In the genomic region with DNA sequence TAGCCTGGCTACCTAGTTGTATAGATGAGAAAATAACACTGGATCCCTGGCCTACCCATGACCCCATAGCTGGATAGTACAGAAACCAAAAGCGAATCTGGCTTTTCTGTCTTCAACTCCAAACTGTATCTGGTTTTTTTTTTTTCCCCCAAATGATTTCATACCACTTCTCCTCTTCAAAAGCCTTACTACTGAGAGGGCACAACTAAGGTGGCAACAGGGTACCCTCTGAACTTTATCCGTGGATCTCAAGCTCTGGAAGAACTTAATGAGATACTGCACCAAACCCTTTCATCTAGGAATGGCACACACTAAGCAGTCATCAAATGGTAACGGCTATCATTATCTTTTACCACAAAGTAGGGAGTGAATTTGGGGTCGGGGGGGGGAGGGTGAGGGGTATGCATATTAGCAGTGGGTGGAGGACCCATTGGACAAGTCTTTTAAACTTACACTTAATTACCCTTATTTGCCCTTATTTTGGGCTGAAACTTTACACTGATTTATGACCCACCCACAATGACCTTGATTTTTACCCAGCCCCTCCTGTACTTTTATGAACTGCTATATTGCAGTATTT, we compare ENCODE assay signal across 7 mouse cellular contexts. TPM values are rescaled to one million over a fixed set of nuclear protein-coding genes. Genes with fewer than 3 reads are reported as not detected.
DNase-seq lines count a peak whose midpoint lies in the region; ATAC-seq and TF ChIP-seq lines count a peak whose summit lies in the region.

No protein-coding gene starts in this region.

- no peaks in the 10 kb centered on the region; the same call in none of the 2 replicates for H3K4me1 ChIP-seq in spleen, adult 2 months (ENCODE audit: control insufficient read depth, insufficient read depth, insufficient read length)
- peaks cover 13% of the 10 kb centered on the region for H3K4me1 ChIP-seq in forebrain, embryonic 12.5 days
- peaks cover 10% of the 10 kb centered on the region for H3K4me1 ChIP-seq in limb, embryonic 14.5 days (ENCODE audit: control insufficient read depth, insufficient read depth, low read length)
- H3K4me1 ChIP-seq in stomach, postnatal 0 days (replicated peaks; ENCODE audit: control insufficient read depth, insufficient read depth), result 0 out of 2 replicates have a peak, but pooled peaks cover 3% of the 10 kb centered on the region

- intact Hi-C loops in left cerebral cortex, postnatal 4 days (cut with DNase I), result loop anchor here (5.0 kb wide), 1 partner anchor 74 kb away; no protein-coding TSS in a partner anchor

- TF ChIP-seq CTCF in spleen, adult 2 months (IDR thresholded peaks at IDR 0.05; ENCODE audit: extremely low read depth, insufficient read depth, insufficient read length, insufficient replicate concordance), result no peak
- no peak for TF ChIP-seq CTCF in stomach, postnatal 0 days (IDR thresholded peaks at IDR 0.05; ENCODE audit: low read depth)

- no peak for TF ChIP-seq POLR2A in spleen, adult 2 months (IDR thresholded peaks at IDR 0.05; ENCODE audit: low read depth, low read length)
- TF ChIP-seq POLR2A in limb, embryonic 14.5 days (IDR thresholded peaks at IDR 0.05; ENCODE audit: borderline replicate concordance, extremely low read depth, insufficient read depth, insufficient read length), result no peak

- H3K9me3 ChIP-seq in forebrain, embryonic 12.5 days, result no peaks in the 10 kb centered on the region
- H3K9me3 ChIP-seq in limb, embryonic 14.5 days (ENCODE audit: control insufficient read depth, low read length), result no peaks in the 10 kb centered on the region
- H3K9me3 ChIP-seq in stomach, postnatal 0 days (ENCODE audit: control insufficient read depth, low read length), result no peaks in the 10 kb centered on the region

- DNase-seq in spleen, adult 2 months (ENCODE audit: low read depth in 1 of 2, low spot score in 2 of 2), result no peak
- no peak for DNase-seq in spleen, adult 18-20 months
- no peak for DNase-seq in limb, embryonic 14.5 days (ENCODE audit: low spot score)
- DNase-seq in stomach, postnatal 0 days (ENCODE audit: low spot score), result no peak
- no peak for DNase-seq in frontal cortex, postnatal 25 days (ENCODE audit: low spot score in 2 of 2)
- DNase-seq in left cerebral cortex, postnatal 4 days, result no peak

- H3K27me3 ChIP-seq in spleen, adult 2 months (ENCODE audit: control insufficient read depth, insufficient read depth, low read length), result 0 out of 2 replicates have a peak, but pooled peaks cover 2% of the 10 kb centered on the region
- no peaks in the 10 kb centered on the region for H3K27me3 ChIP-seq in forebrain, embryonic 12.5 days
- H3K27me3 ChIP-seq in limb, embryonic 14.5 days (ENCODE audit: control insufficient read depth, insufficient read depth, low read length), result no peaks in the 10 kb centered on the region
- no peaks in the 10 kb centered on the region for H3K27me3 ChIP-seq in stomach, postnatal 0 days (ENCODE audit: control insufficient read depth, insufficient read depth, low read length)

- H3K27ac ChIP-seq in spleen, adult 2 months (ENCODE audit: insufficient read depth, low read length), result no peak overlapping the region
- peak overlapping the region; percentile 88; the same call in 1 of the 2 replicates for H3K27ac ChIP-seq in forebrain, embryonic 12.5 days
- H3K27ac ChIP-seq in limb, embryonic 14.5 days (replicated peaks; ENCODE audit: low read depth, low read length), result peak overlapping the region; percentile 83; the same call in 1 of the 2 replicates
- peak overlapping the region; percentile 90; the same call in 1 of the 2 replicates for H3K27ac ChIP-seq in stomach, postnatal 0 days (replicated peaks)

- peak overlapping the region; percentile 92 for H3K9ac ChIP-seq in forebrain, embryonic 12.5 days
- H3K9ac ChIP-seq in limb, embryonic 14.5 days (ENCODE audit: low read depth, low read length, severe bottlenecking), result peak overlapping the region; percentile 90
- H3K9ac ChIP-seq in stomach, postnatal 0 days (ENCODE audit: low read length), result peak overlapping the region; percentile 90

- H3K4me3 ChIP-seq in spleen, adult 2 months (ENCODE audit: extremely low read depth, insufficient read depth, insufficient read length), result peak overlapping the region; percentile 80
- peak overlapping the region; percentile 77 for H3K4me3 ChIP-seq in forebrain, embryonic 12.5 days (replicated peaks)
- H3K4me3 ChIP-seq in limb, embryonic 14.5 days (replicated peaks; ENCODE audit: low read length), result peak overlapping the region; percentile 84
- peak overlapping the region; percentile 86 for H3K4me3 ChIP-seq in stomach, postnatal 0 days (ENCODE audit: low read depth, low read length)

- no peak for TF ChIP-seq EP300 in stomach, postnatal 0 days (optimal IDR thresholded peaks at IDR 0.05)

- whole genome bisulfite sequencing in spleen, adult 2 months, result 25% methylated on average over 4 of the region's 4 CpGs
- WGBS in forebrain, embryonic 12.5 days, result 30% methylated on average over 4 of the region's 4 CpGs
- WGBS in limb, embryonic 14.5 days, result 26% methylated on average over 4 of the region's 4 CpGs
- 34% methylated on average over 4 of the region's 4 CpGs for WGBS in stomach, postnatal 0 days

- ATAC-seq in forebrain, embryonic 12.5 days (ENCODE audit: low FRiP score), result peak; percentile 28; the same call in 1 of the 2 replicates
- peak; percentile 7; the same call in 1 of the 2 replicates for ATAC-seq in limb, embryonic 14.5 days (ENCODE audit: low FRiP score, low read depth)
- ATAC-seq in stomach, postnatal 0 days (ENCODE audit: low FRiP score, low TSS enrichment), result no peak

- no peaks in the 10 kb centered on the region for H3K36me3 ChIP-seq in spleen, adult 2 months (ENCODE audit: control insufficient read depth, insufficient read depth, low read length)
- H3K36me3 ChIP-seq in forebrain, embryonic 12.5 days (replicated peaks), result no peaks in the 10 kb centered on the region
- no peaks in the 10 kb centered on the region for H3K36me3 ChIP-seq in limb, embryonic 14.5 days (ENCODE audit: control insufficient read depth, insufficient read depth, low read length)
- no peaks in the 10 kb centered on the region for H3K36me3 ChIP-seq in stomach, postnatal 0 days (ENCODE audit: control insufficient read depth, insufficient read depth, low read length)

- peak overlapping the region; percentile 67 for H3K4me2 ChIP-seq in forebrain, embryonic 12.5 days
- peak overlapping the region; percentile 78 for H3K4me2 ChIP-seq in limb, embryonic 14.5 days (replicated peaks; ENCODE audit: low read depth, low read length, severe bottlenecking)
- peak overlapping the region; percentile 79 for H3K4me2 ChIP-seq in stomach, postnatal 0 days (replicated peaks; ENCODE audit: low read depth)

RNA-seq across cellular contexts. Expression of a gene that starts 1.2 kb away (rescaled TPM):
- polyA plus RNA-seq in spleen, adult 2 months (2012; rRNA removed), result 2.4 and 2.5 TPM in 2 replicates
- 22.1 and 22.6 TPM in 2 replicates for polyA plus RNA-seq in forebrain, embryonic 12.5 days (2016; fragmentation: Nextera tagmentation; extraction: Ambion mirVana)
- 11.1 and 11.2 TPM in 2 replicates for polyA plus RNA-seq in limb, embryonic 14.5 days (2012; rRNA removed)
- polyA plus RNA-seq in limb, embryonic 14.5 days (2014; fragmentation: Nextera tagmentation; extraction: Ambion mirVana), result 12.5 and 15.7 TPM in 2 replicates
- 9.9 and 10.4 TPM in 2 replicates for polyA plus RNA-seq in stomach, postnatal 0 days (2015; fragmentation: Nextera tagmentation; extraction: Ambion mirVana)
- 10 to 100 TPM; 42.6 to 47.0 TPM for total RNA-seq in left cerebral cortex, postnatal 4 days (2021)

RNA-seq across cellular contexts. Expression of a gene that starts 26.4 kb away (rescaled TPM):
- not detected in 2 replicates for polyA plus RNA-seq in spleen, adult 2 months (2012; rRNA removed)
- 0.12 TPM in 1 of 2 replicates, not detected in the other for polyA plus RNA-seq in forebrain, embryonic 12.5 days (2016; fragmentation: Nextera tagmentation; extraction: Ambion mirVana)
- 0.69 and 0.70 TPM in 2 replicates for polyA plus RNA-seq in limb, embryonic 14.5 days (2012; rRNA removed)
- polyA plus RNA-seq in limb, embryonic 14.5 days (2014; fragmentation: Nextera tagmentation; extraction: Ambion mirVana), result 0.55 and 0.80 TPM in 2 replicates
- polyA plus RNA-seq in stomach, postnatal 0 days (2015; fragmentation: Nextera tagmentation; extraction: Ambion mirVana), result 0.05 TPM in 1 of 2 replicates, not detected in the other
- total RNA-seq in left cerebral cortex, postnatal 4 days (2021), result under 1 TPM in 1 of 2 experiments, not detected in 1; 0.28 TPM
